Mouse (Mus musculus) limb, embryonic 14.5 days (tissue): ENCODE results near the gene Skida1. TPM values are rescaled to one million over a fixed set of nuclear protein-coding genes. Genes with fewer than 3 reads are reported as not detected.

Source experiments
- ATAC-seq: fragments of 200-750 bp; cut with Nextera tagmentation; 2 replicates; pipeline ENCODE4 v1.8.0; 2017; ENCODE audit warnings: low read depth, moderate number of reproducible peaks, moderate TSS enrichment; ENCODE audit not compliant: low FRiP score
- DNase-seq: peaks from one replicate; pipeline ENCODE4 v3.0.0-alpha.2; 2015; ENCODE audit warnings: low spot score
- H3K27ac ChIP-seq: fragments of 300-500 bp; sonication (generic); replicated peaks from 2 replicates; pipeline ENCODE4 v1.5.1; 2014; ENCODE audit warnings: low read depth, mild to moderate bottlenecking, low read length, moderate library complexity, mixed read lengths
- H3K27me3 ChIP-seq: fragments of 300-500 bp; sonication (generic); 2 replicates; pipeline ENCODE4 v1.6.1; 2014; ENCODE audit warnings: low read length, mixed read lengths; ENCODE audit not compliant: control insufficient read depth, insufficient read depth
- H3K36me3 ChIP-seq: fragments of 300-500 bp; sonication (generic); 2 replicates; pipeline ENCODE4 v1.6.1; 2014; ENCODE audit warnings: mild to moderate bottlenecking, low read length, moderate library complexity, mixed read lengths; ENCODE audit not compliant: control insufficient read depth, insufficient read depth
- H3K4me1 ChIP-seq: fragments of 300-500 bp; sonication (generic); 2 replicates; pipeline ENCODE4 v1.6.1; 2014; ENCODE audit warnings: antibody characterized with exemption, low read length, mixed read lengths; ENCODE audit not compliant: control insufficient read depth, insufficient read depth
- H3K4me2 ChIP-seq: fragments of 300-500 bp; sonication (generic); replicated peaks from 2 replicates; pipeline ENCODE4 v1.6.1; 2014; ENCODE audit warnings: low read depth, mild to moderate bottlenecking, low read length, moderate library complexity; ENCODE audit not compliant: severe bottlenecking
- H3K4me3 ChIP-seq: fragments of 300-500 bp; sonication (generic); replicated peaks from 2 replicates; pipeline ENCODE4 v1.5.1; 2014; ENCODE audit warnings: low read length
- H3K9ac ChIP-seq: fragments of 300-500 bp; sonication (generic); 2 replicates; pipeline ENCODE4 v1.6.1; 2014; ENCODE audit warnings: mild to moderate bottlenecking, low read depth, low read length, moderate library complexity; ENCODE audit not compliant: severe bottlenecking
- H3K9me3 ChIP-seq: fragments of 300-500 bp; sonication (generic); 2 replicates; pipeline ENCODE4 v1.6.1; 2016; ENCODE audit warnings: low read length; ENCODE audit not compliant: control insufficient read depth
- POLR2A ChIP-seq: fragments of 200-500 bp; IDR thresholded peaks from 2 replicates; pipeline ENCODE4 v1.8.0; 2012; ENCODE audit warnings: inconsistent platforms, mild to moderate bottlenecking, moderate library complexity, borderline replicate concordance; ENCODE audit not compliant: insufficient read depth, insufficient read length; ENCODE audit errors: extremely low read depth
- WGBS: fragments of 180-500 bp; shearing (Covaris S2); extraction: QIAGEN DNeasy Blood & Tissue Kit; methylation state at CpG from one replicate; pipeline ENCODE4 v1.1.7; 2014; 5-methylcytosine and 5-hydroxymethylcytosine counted together
- polyA plus RNA-seq, 2 experiments: library from polyadenylated mRNA; depleted of rRNA in 1 of 2; stranded (reverse) in 1 of 2; unstranded in 1 of 2; fragments of >200 nt; fragmentation: Nextera tagmentation in 1 of 2; extraction: Ambion mirVana in 1 of 2; gene quantifications; 2 replicates each; pipeline versions ENCODE4 v1.2.1 to v1.2.3; 2012 to 2014

Gene Skida1
- polyA plus RNA-seq, 2 experiments = 8.2 to 19.0 TPM

DNA sequence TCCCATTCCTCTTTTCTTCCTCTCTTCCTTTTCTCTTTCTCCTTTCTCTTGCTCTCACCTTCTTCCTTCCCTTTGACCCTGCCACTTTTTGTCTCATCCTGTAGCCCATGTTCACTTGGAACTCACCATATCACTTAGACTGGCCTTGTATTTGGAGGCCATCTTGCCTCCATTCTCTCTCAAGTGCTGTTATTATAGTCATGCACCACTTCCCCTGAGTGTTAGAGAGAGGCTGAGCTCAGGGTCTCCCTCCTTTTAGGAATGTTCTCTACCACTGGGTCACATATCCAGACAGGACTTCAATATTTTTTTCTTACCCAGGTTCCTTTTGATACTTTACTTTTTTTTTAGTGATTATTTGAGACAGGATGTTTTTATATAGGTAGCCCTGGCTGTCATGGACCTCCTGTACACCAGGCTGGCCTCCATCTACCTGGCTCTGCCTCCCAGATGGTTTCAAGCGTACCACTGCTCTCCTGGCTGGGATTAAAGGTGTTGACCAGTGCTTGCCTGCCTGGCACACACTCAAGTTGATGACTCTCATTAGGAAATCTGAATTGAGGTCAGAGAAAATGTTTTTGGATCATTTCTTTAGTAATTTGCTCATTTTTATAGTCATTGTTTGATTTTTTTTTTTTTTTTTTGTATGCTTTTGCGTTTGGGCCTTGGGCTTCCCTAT, 31.5 kb upstream of the Skida1 start:
- no peak for DNase-seq
- Histone ChIP-seq H3K9me3 (no peaks in the 10 kb centered on the region), H3K9ac (no peak overlapping the region), H3K4me1 (no peaks in the 10 kb centered on the region), H3K27ac (no peak overlapping the region), H3K27me3 (no peaks in the 10 kb centered on the region), H3K36me3 (peaks cover 67% of the 10 kb centered on the region), H3K4me3 (no peak overlapping the region), H3K4me2 (no peak overlapping the region)
- no peak for TF ChIP-seq POLR2A
- 75% methylated on average over 2 of the region's 2 CpGs for WGBS
- no peak for ATAC-seq

DNA sequence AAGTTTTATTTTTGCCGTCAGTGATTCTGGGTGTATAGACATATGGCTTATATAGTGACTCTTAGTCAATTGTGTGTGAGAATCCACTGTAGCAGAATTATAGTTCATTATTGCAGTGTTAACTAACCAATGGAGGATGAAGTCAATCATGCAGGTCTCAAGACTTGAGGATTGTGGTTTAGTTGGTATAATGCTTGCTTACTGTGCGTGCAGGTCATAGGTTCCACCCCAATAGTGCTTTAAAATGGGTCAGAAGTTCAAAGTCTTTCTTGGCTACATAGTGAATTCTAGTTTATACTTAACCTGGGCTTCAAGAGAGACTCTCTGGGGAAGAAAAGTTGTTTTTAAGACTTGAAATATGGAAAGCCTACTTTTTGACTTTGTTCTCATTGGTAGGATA, 23.1 kb upstream of the Skida1 start:
- TF ChIP-seq POLR2A = no peak
- Histone ChIP-seq H3K4me3 (no peak overlapping the region), H3K9me3 (no peaks in the 10 kb centered on the region), H3K27ac (no peak overlapping the region), H3K9ac (no peak overlapping the region), H3K4me2 (no peak overlapping the region), H3K4me1 (no peaks in the 10 kb centered on the region), H3K36me3 (peaks cover 61% of the 10 kb centered on the region), H3K27me3 (no peaks in the 10 kb centered on the region)
- DNase-seq (no peak), ATAC-seq (no peak)
- 90% methylated on average over 2 of the region's 2 CpGs for WGBS

DNA sequence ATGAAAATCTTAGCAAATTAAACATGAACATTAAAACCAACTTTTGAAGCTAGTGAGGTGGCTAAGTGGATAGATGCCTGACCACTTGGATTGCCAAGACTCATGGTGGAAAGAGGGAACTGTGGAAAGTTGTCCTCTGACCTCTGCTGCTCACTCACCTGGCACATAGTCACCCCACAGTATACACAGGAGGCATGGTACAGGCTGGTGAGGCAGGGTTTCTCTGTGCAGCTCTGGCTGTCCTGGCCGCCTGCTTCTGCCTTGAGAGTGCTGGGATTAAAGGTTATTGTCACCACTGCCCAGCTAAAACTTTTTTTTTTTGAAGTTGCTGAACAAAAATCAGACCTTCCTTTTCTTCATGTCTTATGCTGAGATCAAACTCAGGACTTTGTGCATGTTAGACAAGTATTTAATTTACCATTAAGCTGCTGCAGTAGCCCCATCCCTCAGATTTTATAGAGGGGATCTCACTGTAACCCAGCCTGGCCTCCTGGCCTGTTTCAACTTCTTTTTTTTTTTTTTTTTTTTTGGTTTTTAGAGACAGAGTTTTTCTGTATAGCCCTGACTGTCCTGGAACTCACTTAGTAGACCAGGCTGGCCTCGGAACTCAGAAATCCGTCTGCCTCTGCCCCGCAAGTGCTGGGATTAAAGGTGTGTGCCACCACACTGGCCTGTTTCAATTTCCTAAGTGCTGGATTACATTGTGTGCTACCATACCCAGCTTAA, 19.4 kb upstream of the Skida1 start:
- Histone ChIP-seq H3K9ac (no peak overlapping the region), H3K27me3 (no peaks in the 10 kb centered on the region), H3K27ac (no peak overlapping the region), H3K9me3 (no peaks in the 10 kb centered on the region), H3K4me1 (peaks cover 4% of the 10 kb centered on the region), H3K4me3 (no peak overlapping the region), H3K36me3 (peaks cover 36% of the 10 kb centered on the region), H3K4me2 (no peak overlapping the region)
- DNase-seq (no peak), ATAC-seq (no peak)
- no peak for TF ChIP-seq POLR2A
- WGBS = 90% methylated on average over 4 of the region's 4 CpGs

DNA sequence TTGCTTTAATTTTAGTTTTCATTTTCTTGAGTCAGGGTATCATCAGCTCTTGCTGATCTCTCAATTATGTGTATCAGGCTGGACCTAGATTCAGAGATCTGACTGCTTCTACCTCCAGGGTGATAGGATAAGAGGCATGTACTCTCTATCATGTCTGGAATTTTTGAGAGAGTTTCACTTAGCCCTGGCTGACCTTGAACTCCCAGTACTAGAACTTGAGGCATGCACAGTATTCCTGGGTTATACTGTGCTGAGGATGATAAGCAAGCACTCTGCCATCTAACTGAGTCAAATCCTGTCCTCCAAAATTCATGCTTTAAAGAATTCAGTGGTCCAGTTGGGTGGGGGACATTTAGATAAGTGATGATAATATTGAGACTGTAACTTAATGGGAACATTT, 17.6 kb upstream of the Skida1 start:
- peak overlapping the region; percentile 86; the same call in 1 of the 2 replicates for H3K4me2 ChIP-seq
- no peak for DNase-seq
- no peak overlapping the region for H3K27ac ChIP-seq
- H3K27me3 ChIP-seq = no peaks in the 10 kb centered on the region
- peaks cover 4% of the 10 kb centered on the region for H3K4me1 ChIP-seq
- peaks cover 21% of the 10 kb centered on the region for H3K36me3 ChIP-seq
- H3K4me3 ChIP-seq = no peak overlapping the region
- no peak for ATAC-seq
- no peak for TF ChIP-seq POLR2A
- no peaks in the 10 kb centered on the region for H3K9me3 ChIP-seq
- no peak overlapping the region for H3K9ac ChIP-seq

DNA sequence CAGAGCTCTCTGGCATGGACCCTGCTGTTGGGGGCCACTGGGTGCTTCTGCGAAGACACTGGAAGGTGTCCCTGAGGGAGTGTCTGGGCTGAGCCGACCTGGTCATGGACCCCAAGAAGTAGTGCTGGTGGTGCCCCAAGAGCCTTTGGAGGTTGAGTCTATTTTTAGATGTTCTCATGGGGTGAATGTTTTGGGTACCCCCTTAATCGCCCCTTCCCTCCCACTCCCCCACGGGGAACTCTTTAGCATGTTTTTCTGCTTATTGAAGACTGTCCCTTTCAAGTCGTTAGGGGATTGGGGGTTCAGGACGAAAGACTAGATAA, 16.8 kb upstream of the Skida1 start:
- Histone ChIP-seq H3K4me3 (peak overlapping the region; percentile 88), H3K4me2 (peak overlapping the region; percentile 86), H3K27ac (peak overlapping the region; percentile 73), H3K4me1 (peaks cover 4% of the 10 kb centered on the region), H3K36me3 (peaks cover 16% of the 10 kb centered on the region), H3K9me3 (no peaks in the 10 kb centered on the region), H3K27me3 (no peaks in the 10 kb centered on the region), H3K9ac (peak overlapping the region; percentile 99)
- TF ChIP-seq POLR2A = no peak
- 11% methylated on average over 4 of the region's 6 CpGs for WGBS
- no peak for ATAC-seq
- no peak for DNase-seq
